Mouse (Mus musculus) frontal cortex, postnatal 14 days (tissue): ENCODE results near the gene Slit1.

Source experiments
- DNase-seq, 2 experiments: peaks; one replicate each; pipeline ENCODE4 v3.0.0; 2022; ENCODE audit warnings: low spot score in 2 of 2

The Slit1 gene

DNA sequence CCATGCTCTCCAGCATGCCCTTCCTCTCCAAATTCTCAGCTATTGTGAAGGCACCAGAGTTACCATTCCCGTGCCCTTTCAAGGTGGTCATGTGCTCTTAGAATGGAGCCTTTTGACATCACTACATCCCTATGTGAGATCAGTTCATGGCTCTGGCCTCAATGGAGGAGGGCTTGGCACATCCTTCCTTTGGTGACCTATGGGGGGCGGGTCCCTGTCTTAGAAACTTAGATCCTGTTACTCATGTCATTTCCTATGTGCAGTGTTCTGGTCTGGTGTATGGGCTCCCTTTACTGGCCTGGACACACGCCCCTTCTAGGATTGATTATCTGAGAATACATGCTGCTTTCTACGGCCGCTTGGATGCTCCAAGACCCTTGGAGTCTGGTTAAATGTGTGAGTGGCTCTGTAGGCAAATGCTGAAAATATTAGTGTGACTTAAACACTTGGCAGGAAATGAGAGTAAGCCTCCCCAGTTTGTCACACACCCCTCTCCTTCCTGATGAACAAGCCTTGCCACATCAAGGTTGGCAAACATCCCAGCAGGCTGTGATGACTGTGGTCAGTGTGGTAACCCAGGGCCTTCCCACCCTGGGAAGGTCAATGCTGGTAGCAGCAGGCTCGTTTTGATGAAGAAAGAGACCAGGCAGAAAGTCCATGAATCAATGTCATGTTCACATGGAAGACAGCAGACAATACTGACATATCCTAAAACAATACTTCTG lies 146.1 kb downstream of the Slit1 start:
- no peak for DNase-seq

DNA sequence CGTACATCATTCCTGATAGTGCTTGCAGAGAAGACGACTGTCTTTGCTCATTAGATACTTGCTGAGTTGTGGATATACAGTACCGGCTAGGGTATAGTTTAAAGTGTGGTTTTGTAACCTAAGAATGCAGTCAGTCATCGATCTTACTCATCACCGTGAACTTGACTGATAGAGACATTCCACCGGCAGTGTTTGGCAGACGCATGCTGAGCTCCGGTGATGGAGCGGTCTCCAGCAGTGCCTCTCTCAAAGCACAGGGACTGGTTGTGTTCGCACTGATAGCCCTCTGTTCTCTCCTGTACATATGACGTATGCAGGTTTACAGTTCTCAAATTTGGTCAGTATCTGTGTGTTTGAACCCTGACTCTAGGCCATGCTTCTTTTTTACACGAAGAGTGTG lies 151.7 kb downstream of the Slit1 start:
- DNase-seq = no peak

DNA sequence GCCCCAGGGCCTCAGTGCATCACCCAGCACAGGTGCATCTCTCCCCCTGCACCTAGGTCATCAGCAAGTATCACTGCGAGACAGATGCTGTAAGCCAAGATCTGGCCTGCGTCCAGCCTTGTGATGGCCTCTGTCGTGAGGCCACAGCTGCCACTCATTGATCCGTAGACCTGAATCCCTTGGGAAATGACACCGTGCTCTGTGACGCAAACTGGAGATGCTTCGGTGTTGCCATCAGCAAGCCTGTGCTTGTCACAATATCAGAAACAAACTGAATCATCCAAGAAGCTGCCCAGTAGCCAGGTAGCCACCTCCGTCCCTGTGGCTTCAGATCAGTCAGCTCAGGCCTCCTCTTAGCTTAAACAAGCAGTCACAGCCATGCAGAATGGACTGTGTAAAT lies 153.8 kb downstream of the Slit1 start:
- DNase-seq = no peak

DNA sequence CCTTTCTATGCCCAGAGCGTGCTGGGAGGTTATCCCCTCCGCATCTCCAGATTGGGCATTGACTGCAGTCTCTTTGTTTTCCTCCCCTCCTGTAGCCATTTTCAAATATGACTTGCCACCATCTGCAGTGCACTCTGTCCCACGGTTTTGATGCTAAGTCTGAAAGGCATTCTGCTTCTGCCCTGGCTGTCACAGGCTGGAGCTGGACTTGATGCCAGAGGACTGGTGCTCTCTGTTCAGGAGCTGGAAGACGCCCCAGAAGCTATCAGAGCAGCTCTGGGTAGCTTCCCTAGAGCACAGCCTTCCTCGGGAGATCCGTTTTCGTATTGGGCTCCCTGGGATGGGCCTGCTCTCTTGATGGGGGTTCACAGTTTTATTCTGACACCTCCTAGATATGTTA lies 154.4 kb downstream of the Slit1 start:
- DNase-seq = no peak

DNA sequence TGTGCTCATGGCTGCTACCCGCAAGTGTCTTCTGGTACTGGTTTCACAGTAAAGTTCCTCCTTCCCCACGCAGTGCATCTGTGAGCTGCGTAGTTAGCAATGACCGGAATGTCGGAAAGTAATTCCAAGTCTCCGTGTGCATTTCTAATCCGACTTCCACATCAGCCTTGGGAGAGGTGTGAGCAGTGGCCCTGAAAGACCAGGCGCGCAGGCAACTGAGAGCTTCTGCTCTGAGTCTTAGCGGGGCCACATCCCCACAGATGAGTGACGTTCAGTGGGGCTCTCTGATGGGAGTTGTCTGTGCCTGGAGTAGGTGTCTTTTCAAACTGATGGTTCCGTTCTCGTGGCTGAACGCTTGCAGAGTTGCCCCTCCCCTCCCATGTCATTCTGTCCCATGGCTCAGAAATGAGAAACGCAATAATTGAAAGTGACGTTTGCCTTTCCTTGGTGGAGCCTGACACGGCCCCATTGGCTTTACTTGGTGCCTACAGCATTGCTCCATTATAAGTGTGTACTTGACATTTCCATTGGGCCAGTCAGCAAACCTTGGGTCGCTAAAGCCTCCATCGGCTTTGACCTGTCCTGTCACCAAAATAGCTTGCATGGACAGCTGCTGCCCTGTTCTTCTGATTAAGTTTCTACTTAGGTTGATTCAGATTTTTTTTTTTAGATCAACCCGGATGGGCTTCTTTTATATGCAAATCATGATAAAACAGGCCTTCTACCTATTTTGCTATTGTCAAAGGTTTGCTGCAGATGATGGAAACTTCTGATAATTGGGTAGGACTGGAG lies 155.8 kb downstream of the Slit1 start:
- DNase-seq = no peak

DNA sequence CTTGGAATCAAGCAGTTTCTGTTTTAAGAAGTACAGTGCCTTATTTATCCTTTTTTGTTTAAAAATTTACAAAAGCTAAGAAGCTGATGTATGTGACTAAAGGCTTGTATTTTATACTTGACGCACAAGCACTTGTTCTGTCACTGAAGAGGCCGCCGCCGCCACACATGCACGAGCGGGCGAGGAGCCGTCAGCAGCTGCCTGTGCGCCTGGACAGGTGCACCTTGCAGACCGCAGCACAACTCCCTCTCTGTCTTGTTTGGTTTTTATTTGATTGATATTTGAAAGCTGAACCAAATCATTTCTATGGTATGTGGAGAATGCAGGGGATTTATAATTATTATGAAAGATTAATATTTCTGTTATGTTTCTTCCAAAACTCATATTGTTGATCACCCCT lies 156.7 kb downstream of the Slit1 start:
- DNase-seq = no peak

DNA sequence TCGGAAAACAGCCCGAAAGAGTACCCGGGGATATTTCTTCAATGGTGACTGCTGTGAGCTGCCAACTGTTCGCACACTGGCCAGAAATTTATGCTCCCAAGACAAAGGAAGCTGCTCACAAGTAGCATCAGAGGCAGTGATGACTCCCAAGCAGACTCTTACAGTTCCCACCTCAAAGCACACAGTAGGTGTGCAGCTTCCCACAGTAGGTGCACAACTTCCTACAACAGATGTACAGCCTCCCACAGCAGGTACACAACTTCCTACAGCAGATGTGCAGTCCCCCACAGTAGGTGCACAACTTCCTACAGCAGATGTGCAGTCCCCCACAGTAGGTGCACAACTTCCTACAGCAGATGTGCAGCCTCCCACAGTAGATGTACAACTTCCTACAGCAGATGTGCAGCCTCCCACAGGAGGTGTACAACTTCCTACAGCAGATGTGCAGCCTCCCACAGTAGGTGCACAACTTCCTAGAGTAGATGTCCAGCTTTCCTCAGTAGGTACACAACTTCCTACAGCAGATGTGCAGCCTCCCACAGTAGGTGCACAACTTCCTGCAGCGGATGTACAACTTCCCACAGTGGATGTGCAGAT lies 160.4 kb downstream of the Slit1 start:
- no peak for DNase-seq

DNA sequence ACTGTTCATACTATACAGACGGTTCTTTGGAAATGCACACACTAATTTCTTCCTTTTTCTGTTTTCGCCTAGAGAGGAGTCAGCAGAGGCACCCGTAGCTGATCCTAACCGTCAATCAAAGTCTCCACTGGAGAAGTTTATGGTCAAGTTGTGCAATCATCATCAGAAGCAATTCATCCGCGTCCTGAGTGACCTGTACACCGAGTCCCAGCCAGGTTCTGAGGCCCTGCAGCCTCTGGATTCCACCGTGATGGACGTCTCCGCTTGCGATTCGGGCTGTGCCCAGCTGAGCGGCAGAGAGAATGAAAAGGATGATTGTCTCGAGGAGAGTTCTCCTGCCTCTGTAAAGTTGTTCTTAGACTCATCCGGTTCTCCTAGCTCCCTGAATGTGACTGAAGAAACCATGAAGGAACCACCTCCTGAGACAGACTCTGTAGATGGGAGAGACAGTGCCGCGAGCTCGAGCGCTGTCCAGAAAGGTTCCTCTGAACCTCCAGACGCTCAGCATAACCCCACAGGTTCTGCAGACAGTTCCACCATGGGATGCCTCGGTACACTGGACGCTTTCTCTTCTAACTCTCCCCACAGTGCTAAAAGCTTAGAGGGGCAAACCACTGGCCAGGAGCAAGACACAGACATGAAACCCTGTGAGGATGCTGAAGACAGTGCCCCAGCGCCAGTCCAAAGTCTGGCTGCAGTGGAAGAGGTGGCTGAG lies 161.6 kb downstream of the Slit1 start, which contains the start of gene Gm340:
Gene Gm340 (plus strand): TSS at position 665 of the 715 bp plus-strand sequence.
- no peak for DNase-seq

DNA sequence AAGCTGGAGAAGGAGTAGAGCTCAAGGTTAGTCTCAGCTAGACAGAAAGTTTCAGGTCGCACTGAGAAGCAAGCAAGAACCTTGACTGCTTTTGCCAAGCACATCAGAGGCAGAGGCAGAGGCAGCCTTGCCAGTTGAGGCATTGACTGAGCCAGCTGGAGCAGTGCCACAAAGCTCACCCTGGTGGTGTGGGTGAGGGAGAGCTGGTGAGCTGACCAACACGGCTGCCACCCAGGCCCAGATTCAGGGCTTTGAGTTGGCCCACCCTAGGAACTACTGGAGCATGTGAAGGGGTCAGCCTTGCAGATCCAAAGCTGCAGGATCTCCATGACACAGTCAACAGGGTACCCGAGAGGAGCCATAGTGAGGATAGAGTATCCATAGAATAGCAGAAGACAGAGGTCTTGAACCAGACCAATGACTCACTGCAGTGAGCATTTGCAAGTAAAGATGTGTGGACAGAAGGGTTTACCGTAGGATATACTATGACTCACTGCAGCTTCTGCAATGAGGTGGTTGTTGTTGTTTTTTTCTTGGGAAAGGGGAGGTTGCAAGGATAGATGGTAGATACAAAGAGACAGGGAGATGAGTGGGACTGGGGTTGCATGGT lies 164.0 kb downstream of the Slit1 start:
- no peak for DNase-seq

DNA sequence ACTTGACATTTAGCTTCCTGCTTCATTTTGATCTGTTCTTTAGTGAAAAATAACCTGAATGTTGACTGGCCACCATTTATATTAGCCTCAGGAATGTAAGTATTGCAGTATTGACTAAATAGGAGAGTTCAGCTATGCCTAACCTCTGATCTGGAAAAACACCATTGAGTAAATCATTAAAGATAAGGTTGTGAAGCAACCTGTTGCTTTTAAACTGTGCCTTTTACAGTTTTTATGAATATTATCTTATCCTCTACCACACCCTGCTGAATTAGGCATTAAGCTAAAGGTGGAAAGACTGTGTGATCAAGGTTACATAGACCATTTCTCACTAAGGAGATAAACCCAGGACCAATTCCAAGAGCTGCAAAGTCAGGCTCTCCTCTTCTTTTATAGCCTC lies 165.9 kb downstream of the Slit1 start:
- no peak for DNase-seq

DNA sequence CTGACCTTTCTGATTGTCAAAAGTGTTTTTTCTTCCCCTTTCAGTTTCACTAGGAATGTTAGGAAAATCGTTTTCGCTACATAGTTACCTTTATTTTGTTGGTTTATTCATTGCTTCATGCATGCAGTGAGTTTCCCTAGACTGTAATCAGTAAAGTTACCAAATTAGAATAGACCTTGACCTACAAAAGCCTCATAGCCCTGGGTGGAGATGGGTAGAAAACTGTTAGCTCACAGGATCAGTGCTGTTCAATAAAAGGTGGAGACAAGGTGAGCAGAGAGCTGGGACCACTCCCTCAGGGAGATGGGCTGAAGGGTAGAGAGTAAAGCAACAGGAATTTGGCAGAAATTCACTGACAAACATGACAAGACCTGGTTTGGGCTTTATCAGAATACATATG lies 169.8 kb downstream of the Slit1 start:
- DNase-seq = no peak

DNA sequence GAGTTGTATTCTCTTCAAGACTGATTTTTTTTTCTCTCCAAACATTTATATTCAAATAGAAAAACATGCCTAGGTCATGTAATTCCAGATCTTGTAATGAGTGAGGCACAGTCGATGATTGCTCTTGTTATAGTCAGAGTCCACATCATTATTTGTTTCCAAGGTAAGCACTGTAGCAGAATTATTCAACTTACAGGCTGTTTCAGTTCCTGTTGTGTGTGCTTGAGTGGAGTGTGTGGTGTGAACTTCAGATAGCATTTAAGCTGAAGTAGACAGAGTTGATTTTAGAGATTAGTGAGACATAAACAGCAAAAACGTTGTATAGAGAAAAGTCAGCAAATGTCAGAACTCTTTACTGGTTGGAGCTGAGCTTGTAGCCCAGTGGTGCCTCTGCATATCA lies 174.7 kb downstream of the Slit1 start:
- no peak for DNase-seq

DNA sequence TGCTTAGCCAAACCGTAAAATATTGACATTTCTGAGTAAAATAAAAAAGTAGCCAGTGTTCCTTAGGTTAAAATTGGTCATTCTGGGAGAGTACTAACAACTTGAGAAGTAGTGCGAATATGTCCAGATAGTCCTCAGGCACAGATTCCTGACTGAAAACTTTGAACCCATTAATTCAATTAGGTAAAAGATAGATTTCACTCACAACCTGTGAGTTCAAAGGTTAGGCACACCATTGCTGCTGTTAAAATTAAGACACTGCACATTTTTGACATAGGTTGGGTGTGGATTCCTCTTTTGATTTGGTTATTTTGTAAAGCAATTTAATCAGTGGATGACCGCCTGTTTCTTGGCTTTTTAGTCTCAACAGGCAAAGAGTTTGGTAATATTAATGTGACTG lies 182.6 kb downstream of the Slit1 start:
- no peak for DNase-seq

DNA sequence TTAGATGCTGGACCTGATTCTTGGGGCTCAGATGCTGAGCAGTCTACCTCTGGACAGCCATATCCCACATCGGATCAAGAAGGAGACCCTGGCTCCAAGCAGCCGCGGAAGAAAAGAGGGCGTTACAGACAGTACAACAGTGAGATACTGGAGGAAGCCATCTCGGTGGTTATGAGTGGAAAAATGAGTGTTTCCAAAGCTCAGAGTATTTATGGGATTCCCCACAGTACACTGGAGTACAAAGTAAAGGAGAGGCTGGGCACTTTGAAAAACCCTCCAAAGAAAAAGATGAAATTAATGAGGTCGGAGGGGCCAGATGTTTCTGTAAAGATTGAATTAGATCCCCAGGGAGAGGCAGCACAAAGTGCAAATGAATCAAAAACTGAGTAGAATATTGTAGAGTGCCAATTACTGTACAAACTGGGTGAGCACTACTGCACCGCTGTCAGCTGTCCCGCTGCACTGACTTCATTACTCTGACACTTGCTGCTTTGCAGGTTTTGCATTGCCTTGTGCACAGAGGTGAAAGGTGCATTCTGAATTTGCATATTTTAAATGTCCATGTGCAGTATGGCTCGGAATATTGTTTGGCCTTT lies 184.5 kb downstream of the Slit1 start:
- no peak for DNase-seq

DNA sequence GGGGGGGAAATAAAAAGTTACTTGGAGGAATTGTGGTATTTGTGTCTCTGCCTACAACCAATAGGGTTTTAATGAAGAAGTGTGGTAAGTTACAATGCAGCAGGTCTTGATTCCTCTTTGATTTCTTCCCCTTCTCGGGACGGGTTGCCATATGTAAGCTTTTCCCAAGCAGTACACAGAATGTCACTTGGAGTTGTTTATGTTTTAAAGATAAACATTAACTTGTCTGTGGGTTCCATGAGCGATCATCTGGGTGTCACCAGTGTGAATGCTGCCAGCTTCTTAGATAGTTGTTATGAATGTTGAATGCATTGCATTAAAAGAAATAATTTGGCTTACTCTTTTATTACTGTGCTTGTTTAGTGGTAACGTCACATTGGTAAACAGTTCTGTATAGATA lies 186.0 kb downstream of the Slit1 start:
- no peak for DNase-seq

DNA sequence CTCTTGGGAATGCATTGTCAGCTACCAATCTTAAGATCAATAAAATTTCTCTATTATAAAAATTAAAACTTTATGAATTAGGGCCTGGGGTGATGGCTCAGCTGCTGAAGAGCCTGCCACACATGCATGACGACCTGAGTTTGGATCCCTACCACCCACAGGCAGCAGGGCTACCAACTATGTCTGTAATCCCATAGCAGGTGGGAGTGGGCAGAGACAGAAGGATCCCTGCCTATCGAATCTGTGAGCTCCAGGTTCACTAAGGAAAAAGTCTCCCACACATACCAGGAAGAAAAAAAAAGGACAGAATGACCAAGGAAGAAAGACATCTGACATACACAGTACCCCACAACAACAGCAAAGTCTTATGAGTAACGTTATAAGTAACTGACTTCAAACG lies 186.5 kb downstream of the Slit1 start:
- no peak for DNase-seq
